Mouse (Mus musculus) megakaryocyte-erythroid progenitor cell, adult 5-6 weeks (primary cell): ENCODE results near the gene Tacc2. TPM values are rescaled to one million over a fixed set of nuclear protein-coding genes. Genes with fewer than 3 reads are reported as not detected.

Experiments
- ATAC-seq: replicated peaks from 2 replicates; pipeline ENCODE4 v1.8.0; 2016; ENCODE audit warnings: mild to moderate bottlenecking, inconsistent platforms; ENCODE audit not compliant: severe bottlenecking, poor library complexity, low FRiP score, low TSS enrichment
- total RNA-seq, 2 experiments: library from RNA; stranded (forward) in 1 of 2; stranded (reverse) in 1 of 2; fragments of 200-1000, 215-1000 nt in 1 of 2; fragments of >200 nt in 1 of 2; fragmentation: Nextera tagmentation in 1 of 2; gene quantifications; 2 replicates each; pipeline ENCODE4 v1.2.3; 2014 to 2017

Gene Tacc2
- total RNA-seq, 2 experiments from 2014 or later: 1.6 to 9.1 TPM

DNA sequence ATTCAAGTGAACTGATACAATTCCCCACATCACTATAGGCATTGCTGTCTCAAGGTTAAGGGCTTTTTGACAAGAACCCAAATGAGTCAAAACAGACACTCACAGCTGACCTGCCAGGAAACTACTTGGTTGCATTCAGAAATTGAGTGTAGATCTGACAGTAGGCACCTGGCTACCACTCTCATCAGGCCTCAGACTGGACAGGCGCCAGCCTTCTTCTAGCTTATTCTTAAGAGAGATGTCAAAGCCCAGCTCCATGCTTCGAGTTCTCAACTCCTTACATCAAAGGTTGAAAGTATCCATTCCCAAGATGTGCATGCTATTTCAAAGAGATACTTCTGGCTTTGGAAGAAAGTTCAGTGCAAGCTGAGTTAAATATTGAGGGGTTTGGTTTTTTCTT lies 128.0 kb downstream of the Tacc2 start:
- no peak for ATAC-seq

DNA sequence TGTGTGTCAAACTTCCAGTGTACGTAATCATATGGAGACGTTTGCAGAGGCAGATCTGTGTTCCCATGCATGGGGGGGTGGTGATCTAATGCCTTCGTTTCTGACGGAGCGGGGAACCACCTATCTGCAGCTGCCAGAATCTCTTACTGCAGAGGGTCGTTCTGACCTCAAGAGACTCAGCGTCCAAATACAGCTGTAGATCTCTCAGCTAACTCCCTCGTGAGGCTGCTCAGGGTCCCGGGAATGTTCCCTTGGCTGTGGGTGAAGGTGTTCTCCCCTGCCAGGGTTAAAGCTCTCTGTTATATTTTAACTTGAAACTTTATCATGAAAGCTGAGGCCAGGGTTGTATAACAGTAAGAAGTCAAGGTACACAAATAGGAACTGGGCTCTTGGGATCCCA lies 131.7 kb downstream of the Tacc2 start:
- no peak for ATAC-seq

DNA sequence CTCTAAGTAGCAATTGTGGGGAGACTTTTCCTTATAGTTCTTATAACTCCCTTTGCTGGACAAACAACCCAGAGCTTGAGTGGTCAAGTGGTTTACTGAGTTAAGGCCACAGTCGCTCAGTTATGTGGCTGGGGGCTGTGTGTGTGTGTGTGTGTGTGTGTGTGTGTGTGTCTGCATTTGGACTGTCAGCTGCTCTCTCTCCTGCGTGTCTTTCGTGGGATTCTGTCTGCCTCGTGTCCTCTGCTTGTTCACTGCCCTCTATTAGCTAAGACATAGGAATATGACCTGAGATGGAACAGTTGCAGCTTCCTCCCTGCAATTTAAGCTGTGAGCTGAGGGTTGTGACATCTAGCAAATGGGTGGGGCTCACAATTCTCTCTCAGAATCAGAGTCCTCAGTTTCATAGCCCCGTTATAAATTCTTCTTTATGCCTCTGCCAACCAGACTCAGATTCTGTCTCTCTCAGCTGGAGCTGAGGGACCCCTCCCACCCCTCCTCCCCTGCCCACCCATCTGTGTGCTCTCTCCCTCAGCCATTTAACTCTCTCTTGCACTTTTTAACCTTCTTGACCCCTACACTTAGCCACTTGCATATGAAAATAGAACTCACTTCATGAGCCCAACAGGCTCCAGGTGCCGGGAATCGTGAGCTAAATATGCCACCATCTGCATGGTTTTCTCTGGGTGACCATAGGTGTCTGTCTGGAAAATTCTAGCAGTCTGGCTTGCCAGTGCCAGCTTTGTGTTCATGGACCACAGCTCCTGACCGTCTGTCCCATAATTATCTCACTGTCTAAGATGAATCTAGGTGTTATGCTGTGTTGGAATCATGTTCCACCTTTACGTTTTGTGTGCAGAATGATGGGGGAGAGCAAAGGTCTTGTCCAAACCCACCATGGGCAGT lies 132.4 kb downstream of the Tacc2 start:
- ATAC-seq: no peak

DNA sequence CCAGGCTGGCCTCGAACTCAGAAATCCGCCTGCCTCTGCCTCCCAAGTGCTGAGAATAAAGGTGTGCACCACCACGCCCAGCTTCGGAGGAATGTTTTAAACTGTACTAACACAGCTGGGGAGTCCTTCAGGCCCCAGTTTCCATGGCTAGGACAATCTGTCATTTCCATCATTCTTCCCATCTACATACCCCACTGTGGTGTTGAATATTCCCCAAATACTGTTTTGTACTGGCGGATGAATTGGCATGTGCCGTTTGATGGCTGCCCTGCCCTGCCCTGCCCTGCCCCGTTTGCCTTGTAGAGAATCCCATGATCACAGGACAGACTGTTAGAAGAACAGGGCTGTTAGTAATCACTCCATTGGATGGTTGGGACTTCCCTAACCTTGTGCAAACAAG lies 134.6 kb downstream of the Tacc2 start:
- no peak for ATAC-seq

DNA sequence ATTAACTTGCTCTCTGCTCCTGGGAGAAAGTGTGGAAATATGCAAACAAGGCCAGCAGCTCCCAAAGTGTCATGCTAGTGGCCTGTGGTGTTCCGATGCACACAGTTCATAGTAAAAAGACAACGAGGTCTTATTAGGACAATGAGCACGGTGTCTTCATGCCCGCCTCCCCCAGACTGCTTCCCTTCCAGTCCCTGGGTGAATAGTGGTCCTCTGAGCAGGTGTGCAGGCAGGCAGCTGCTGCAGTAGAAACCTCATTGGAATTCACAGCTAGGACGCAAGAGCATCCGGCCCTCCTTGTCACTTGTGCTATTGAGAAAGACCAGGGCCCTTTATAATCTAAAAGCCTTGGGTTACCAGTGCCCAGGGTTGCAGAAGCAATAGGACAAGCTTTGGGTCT lies 136.1 kb downstream of the Tacc2 start:
- ATAC-seq: no peak

DNA sequence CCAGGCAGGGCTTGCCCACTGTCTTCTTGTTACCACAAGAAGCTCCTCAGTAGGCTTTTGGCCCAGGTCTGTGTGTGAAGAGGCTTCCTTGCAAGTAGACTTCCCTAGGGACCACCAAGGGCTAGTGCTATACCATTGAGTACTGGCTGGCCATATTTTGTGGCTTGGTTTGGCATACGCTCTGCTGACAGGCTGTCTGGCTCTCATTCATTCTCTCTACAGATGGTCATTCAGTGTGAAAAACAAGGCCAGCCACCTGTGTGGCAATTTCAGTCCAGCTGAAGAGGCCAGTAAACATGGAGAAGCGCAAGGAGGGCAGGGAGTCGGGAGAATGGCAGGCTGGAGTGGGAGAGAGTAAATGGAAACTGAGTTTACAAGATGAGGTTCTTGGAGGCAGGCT lies 138.2 kb downstream of the Tacc2 start:
- ATAC-seq: no peak

DNA sequence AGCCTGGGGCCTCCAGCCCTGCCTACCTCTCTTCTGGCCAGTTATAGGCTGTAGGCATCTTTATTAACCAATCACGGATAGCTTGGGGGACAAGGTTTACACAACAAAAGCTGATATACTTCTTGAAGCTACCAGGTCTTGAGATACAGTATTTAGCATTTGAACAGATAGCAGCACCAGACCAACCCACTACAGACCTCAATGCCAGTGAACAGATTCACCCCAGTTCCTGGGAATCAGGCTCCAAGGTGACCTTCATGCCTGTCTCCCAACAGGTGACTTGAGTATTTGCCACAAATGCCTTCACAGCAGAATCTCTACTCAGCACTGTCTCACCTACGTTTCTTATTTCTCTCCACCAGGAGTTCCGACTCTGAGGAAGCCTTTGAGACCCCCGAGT lies 139.1 kb downstream of the Tacc2 start:
- no peak for ATAC-seq

DNA sequence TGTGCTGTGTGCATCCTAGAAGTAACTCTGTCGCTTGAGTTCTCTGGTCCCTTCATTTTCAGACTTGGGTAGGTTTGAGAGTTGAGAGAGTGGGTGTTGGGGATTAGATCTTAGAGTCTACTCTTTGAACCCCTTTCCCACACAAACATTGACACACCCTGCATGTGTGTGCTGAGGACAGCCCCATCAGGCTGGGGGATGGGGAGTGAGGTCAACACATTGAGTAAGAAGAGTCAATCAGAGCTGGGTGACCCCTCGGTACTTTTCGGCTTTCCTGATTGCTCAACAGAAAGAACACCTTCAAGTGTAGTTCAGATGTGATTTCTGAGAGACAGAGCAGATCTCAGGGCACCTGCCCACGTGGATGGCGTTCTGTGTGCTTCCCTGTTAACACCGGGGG lies 139.8 kb downstream of the Tacc2 start:
- ATAC-seq: no peak

DNA sequence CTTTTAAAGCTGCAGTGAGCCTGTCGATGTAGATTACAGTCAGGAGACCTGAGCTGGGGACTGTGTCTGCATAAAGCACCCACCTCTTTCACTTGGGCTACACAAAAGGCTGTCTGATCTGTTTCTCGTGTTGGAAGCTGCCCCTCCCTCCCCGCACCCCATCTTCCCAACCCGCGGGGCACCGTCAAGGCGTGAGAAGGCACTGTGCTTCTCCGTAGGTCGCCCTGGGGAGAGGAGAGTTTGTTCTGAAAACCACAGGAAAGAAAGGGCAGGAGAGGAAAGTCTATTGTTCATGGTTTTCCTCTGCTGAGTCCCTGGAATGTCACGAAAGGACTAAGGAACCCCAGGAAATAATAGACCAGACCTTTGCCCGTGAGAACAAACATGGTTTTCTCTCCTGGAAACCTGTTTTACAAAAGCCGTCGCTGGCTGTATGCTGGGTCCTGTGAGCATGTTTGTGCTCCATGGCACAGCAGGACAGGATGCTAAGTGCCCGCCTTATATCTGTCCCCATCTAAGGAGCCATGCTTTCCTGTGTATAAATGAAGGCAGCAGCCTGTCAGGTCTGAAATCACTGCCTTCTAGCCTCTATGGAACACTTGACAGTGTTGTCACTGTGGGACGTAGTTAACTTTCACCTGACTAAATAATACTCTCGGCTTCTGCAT lies 142.8 kb downstream of the Tacc2 start:
- no peak for ATAC-seq

DNA sequence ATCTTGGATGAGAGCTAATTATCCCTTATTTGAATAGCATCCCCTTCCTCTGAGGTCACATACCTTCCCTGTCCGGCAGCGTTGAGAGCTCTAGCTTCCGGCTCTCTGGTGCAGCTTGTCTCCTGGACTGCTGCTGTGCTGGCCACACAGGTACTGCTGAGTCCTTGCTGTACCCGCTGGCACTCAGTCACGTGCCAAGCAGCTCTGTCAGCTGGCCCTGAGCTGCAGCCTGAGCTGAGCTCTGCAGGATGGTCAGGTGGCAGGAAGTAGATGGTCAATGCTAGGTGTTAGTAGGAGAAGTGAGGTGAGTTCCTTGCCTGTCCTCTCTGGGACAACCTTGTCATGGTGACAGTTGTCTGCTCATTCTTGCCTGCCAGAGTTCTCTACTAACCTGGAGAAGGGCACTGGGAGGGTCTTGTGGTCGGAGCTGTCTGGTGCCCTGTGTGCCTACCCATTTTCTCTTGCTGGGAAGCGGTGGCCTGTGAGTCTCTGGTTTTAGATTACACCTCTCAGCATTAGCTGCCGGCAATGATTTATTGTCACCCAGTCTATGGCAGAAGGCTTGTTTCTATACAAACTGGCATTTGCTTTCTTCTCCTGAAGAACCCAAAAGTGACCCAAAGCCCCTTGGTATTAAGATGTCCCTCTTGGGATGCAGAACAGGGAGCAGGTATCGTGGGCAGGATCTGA lies 143.6 kb downstream of the Tacc2 start:
- no peak for ATAC-seq

DNA sequence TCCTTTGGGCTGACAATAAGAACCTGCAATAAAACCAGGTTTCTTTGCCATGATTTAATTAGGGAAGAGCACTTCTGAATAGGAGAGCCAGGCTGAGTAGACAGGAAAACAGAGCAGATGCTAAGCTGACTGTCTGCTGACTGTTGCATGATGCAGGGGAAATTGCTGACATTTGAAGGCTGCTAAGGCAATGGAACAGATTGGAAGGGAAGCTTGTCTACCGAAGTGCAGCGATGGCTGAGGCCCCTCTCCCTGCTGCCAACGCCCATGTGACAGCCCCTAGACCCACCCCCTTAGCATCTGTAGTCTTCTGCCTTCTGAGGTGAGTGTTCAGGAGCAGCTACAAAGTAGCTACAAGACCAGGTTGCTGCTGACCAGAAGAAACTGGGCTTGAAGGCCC lies 148.9 kb downstream of the Tacc2 start:
- ATAC-seq: no peak

DNA sequence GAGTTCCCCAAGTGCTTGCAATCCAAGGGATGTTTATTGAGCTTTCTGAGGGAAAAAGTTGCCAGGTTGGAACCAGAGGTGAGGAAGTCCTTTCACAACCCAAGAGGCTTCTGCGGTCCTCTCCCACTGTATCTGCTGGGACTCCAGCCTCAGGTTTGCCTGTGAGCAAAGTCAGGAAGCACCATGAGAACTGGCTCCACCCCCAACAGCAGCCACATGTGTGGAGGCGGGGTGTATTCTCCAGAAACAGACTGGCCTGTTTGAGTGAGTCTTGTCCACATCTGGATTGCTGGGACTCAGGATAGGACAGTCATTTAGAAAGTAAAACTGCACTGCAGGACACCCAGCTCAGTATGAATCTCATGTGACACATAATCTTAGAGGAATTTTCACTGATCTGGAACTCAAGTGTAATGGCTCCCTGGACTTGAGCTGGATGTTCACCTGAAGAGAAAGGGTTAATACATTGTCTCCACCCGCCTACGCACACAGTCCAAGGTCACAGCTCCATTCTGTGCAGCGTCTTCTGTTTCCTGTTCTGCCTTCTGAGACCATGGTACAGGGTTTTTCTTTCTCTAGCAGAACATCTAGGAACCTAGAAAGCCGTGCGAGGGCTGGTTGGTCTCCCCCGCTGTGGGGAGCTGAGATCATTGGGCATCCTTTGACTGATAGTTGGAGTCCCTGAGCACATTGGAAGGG lies 149.6 kb downstream of the Tacc2 start:
- no peak for ATAC-seq

DNA sequence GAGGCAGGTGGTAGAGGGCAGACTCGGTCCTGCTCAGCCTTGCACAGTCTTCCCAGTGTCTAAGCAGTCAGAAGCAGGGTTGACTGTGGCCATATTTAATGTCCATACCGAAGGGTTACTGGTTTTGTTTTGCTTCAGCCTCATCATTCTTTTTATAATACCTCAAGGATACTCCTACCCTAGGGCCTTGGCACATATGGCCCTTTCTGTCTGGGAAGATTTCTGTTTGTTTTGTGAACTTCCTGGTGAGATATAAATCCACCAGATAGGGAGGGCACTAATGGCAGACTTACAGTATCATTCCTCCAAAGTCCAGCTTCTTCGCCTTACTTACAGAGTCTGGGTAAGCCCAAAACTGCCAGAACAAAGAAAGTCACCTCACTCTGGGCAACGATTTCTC lies 150.3 kb downstream of the Tacc2 start:
- no peak for ATAC-seq

DNA sequence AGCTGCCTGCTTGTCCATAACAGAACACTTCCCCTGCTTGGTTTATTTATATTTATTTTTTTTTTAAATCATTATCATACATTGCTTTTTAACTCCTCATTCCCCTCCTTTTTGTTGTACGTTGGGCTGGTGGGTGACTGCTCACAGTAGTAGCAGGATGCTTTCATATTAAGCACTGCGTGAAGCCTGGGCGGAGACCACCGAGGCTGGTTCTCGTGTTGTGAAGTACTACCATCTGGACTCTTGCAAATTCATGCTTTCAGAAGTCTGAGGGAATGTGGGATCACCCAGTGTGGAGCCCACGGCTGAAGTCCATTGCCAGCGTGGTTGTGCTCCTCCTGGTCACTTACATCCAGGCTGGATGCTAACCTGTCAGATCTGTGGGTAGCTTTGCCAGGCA lies 154.6 kb downstream of the Tacc2 start:
- no peak for ATAC-seq

DNA sequence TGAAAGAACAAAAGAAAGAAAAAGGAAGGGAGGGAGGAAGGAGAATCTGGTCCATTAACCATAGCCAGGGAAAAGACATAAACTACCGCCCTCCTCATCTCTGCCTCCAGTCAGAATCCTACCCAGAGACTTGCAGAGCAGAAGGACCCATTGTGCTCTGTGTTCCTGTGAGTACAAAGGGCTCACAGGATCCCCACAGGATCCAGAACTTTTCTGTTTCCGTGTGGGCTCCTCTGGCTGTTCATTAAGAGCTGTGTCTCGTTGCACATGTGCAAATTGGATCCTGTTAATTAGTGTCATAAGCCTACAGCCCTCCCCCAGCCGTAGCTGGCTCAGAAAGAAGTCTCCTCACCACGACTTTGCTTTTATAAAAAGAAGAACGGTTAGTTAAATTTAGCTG lies 155.7 kb downstream of the Tacc2 start:
- no peak for ATAC-seq

DNA sequence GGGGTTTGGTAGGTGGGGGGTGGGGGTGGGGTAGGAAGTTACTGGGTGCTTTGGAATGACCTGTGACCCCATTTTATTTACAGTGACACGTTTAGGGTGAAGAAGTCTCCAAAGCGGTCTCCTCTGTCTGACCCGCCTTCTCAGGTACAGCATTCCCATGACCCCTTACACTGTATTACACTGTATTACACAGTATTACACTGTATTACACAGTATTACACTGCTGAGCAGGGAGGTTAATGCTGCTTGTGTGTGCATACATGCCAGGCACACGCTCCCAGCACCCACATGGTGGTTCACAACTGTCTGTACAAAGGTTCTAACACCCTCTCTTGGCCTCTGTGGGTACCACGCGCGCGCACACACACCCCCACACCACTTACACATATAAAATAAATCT lies 156.2 kb downstream of the Tacc2 start:
- ATAC-seq: no peak

DNA sequence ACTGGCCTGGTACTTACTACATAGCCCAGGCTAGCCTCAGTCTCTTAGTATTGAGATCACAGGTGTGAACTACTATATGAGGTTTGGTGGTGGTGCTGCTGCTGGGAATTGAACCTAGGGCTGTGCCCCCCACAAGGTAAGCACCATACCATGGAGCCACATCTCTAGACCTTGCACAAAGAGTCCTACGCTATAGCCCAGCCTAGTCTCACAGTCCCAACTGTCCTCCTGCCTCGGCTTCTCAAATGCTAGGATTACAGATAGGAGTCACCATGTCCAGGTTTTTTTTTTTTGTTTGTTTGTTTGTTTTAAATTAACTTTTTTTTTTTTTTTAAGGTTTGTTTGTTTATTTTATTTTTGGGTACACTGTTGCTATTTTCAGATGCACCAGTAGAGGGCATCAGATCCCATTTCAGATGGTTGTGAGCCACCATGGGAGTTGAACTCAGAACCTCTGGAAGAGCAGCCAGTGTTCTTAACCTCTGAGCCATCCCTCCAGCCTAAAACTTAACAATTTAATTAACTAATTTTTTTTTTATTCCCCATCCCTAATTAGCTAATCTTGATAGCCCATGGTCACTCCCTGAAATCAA lies 157.1 kb downstream of the Tacc2 start:
- ATAC-seq: no peak

DNA sequence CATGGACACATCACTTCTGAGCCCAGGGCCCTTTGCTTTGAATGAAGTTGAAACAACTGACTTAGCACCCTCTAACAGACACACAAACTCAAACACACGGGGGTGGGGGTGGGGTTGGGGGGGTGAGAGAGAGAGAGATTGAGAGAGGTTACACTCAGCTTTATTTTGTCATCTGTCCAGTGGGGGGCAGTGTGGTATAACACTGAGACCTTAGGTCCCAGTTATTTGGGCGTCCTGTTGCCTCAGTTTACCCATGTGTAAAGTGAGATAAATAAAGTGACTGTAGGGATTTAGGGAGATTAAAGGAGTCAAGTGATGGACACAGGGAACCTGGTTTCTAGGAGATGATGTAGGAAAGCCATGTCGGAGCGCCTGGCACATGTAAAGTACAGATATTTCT lies 163.9 kb downstream of the Tacc2 start:
- no peak for ATAC-seq

DNA sequence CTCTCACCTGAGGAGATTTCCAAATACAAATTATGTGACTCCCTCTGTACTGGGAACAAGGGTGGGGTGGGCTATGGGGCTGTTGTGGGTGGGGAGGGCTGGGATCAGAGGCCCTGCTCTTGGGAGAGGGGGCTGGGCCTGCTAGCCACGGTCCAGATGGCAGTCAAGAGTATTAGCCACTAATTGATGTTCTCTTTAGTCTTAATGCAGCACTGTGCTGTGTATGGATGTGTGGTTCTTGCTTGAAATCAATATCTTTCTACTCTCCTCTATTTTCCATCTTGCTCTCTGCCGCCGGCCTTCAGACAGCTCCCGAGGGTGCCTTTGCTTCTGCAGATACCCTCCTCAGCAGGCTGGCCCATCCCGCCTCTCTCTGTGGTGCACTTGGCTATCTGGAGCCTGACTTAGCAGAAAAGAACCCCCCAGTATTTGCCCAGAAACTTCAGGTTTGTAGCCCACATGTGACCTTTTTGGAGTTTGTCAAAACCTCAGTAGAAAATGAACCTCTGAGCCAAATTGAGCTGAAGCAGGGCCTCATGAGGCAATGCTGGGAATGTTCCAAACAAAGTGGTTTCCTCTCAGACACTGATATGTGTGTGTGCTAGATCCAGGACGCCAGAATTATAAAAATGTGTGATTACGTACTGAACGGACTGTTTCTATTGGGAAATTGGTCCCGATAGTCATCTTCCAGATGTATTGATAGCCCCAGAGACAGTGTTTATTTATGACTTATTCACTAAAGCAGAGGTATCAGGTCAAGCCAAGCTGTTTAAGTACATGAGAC lies 166.2 kb downstream of the Tacc2 start:
- no peak for ATAC-seq
